Mouse (Mus musculus): Measurements from ENCODE around the gene Dusp18. TPM values are rescaled to one million over a fixed set of nuclear protein-coding genes. Genes with fewer than 3 reads are reported as not detected.
"Not testable (repeated sequence)": the region's sequence is repeated elsewhere in the genome, so short reads cannot be mapped to it uniquely, and the experiment has no call there.

Dusp18 gene
- polyA plus RNA-seq, 2 experiments, result 0.16 to 0.20 TPM

GRCm38 (mm10) chr11:3909236-3909635 is 14.2 kb downstream of the Dusp18 start:
- Histone ChIP-seq H3K36me3 (replicated peaks; ENCODE audit: control insufficient read depth, insufficient read depth, low read depth) (no peaks in the 10 kb centered on the region), H3K9me3 (ENCODE audit: control insufficient read depth, low read length) (no peaks in the 10 kb centered on the region), H3K9ac (replicated peaks) (no peak overlapping the region), H3K27ac (no peak overlapping the region), H3K4me3 (ENCODE audit: insufficient read depth in 1 of 2, low read depth in 2 of 2, low read length in 2 of 2) (no peak overlapping the region), H3K4me1 (replicated peaks; ENCODE audit: control insufficient read depth in 2 of 2, insufficient read depth in 2 of 2, low read length in 1 of 2) (peaks cover 4 to 6% of the 10 kb centered on the region in 2 experiments; a peak in 3 of 4 replicates), H3K4me2 (ENCODE audit: low read depth) (no peak overlapping the region), H3K27me3 (ENCODE audit: control insufficient read depth, insufficient read depth, low read length) (peaks cover 24% of the 10 kb centered on the region)
- DNase-seq (ENCODE audit: low read depth in 3 of 3, low spot score in 3 of 3) (no peak), ATAC-seq (ENCODE audit: insufficient read depth) (no peak)
- WGBS (ENCODE audit: insufficient replicate concordance), result 63% methylated on average over 4 of the region's 4 CpGs
- TF ChIP-seq EP300 (IDR thresholded peaks at IDR 0.05; ENCODE audit: low read depth), result no peak
- no peak for TF ChIP-seq CTCF (IDR thresholded peaks at IDR 0.05; ENCODE audit: low read depth)

GRCm38 (mm10) chr11:3910513-3911310 is 15.7 kb downstream of the Dusp18 start:
- Histone ChIP-seq H3K27ac (no peak overlapping the region), H3K27me3 (ENCODE audit: control insufficient read depth, insufficient read depth, low read length) (peaks cover 27% of the 10 kb centered on the region), H3K9ac (replicated peaks) (no peak overlapping the region), H3K4me3 (ENCODE audit: insufficient read depth in 1 of 2, low read depth in 2 of 2, low read length in 2 of 2) (no peak overlapping the region), H3K36me3 (replicated peaks; ENCODE audit: control insufficient read depth, insufficient read depth, low read depth) (no peaks in the 10 kb centered on the region), H3K9me3 (ENCODE audit: control insufficient read depth, low read length) (no peaks in the 10 kb centered on the region), H3K4me1 (replicated peaks; ENCODE audit: control insufficient read depth in 2 of 2, insufficient read depth in 2 of 2, low read length in 1 of 2) (peaks cover 4 to 8% of the 10 kb centered on the region in 2 experiments; a peak in 3 of 4 replicates), H3K4me2 (ENCODE audit: low read depth) (no peak overlapping the region)
- ATAC-seq (ENCODE audit: insufficient read depth) (no peak), DNase-seq (ENCODE audit: low read depth in 3 of 3, low spot score in 3 of 3) (no peak)
- TF ChIP-seq EP300 (IDR thresholded peaks at IDR 0.05; ENCODE audit: low read depth) (no peak), CTCF (IDR thresholded peaks at IDR 0.05; ENCODE audit: low read depth) (no peak; the same call in 1 of the 2 replicates)
- 36% methylated on average over 5 of the region's 5 CpGs for WGBS (ENCODE audit: insufficient replicate concordance)

GRCm38 (mm10) chr11:3911440-3911839 is 16.4 kb downstream of the Dusp18 start:
- H3K4me1 ChIP-seq (replicated peaks; ENCODE audit: control insufficient read depth in 2 of 2, insufficient read depth in 2 of 2, low read length in 1 of 2); H3K36me3 ChIP-seq (replicated peaks; ENCODE audit: control insufficient read depth, insufficient read depth, low read depth); H3K9ac ChIP-seq (replicated peaks); H3K4me3 ChIP-seq (ENCODE audit: insufficient read depth in 1 of 2, low read depth in 2 of 2, low read length in 2 of 2); H3K27ac ChIP-seq; DNase-seq (ENCODE audit: low read depth in 3 of 3, low spot score in 3 of 3); H3K4me2 ChIP-seq (ENCODE audit: low read depth); ATAC-seq (ENCODE audit: insufficient read depth); H3K9me3 ChIP-seq (ENCODE audit: control insufficient read depth, low read length): not testable (repeated sequence)
- H3K27me3 ChIP-seq (ENCODE audit: control insufficient read depth, insufficient read depth, low read length), result peaks cover 27% of the 10 kb centered on the region
- 55% methylated on average over 6 of the region's 6 CpGs for WGBS (ENCODE audit: insufficient replicate concordance)

- H3K9ac ChIP-seq (replicated peaks), result no peak overlapping the region
- H3K4me3 ChIP-seq (ENCODE audit: insufficient read depth in 1 of 2, low read depth in 2 of 2, low read length in 2 of 2), result no peak overlapping the region
Measured at GRCm38 (mm10) chr11:3912100-3912874, 17.2 kb downstream of the Dusp18 start.

GRCm38 (mm10) chr11:3912875-3913271 is 17.8 kb downstream of the Dusp18 start:
- ATAC-seq (ENCODE audit: insufficient read depth) (no peak), DNase-seq (ENCODE audit: low read depth in 3 of 3, low spot score in 3 of 3) (no peak)
- Histone ChIP-seq H3K36me3 (replicated peaks; ENCODE audit: control insufficient read depth, insufficient read depth, low read depth) (no peaks in the 10 kb centered on the region), H3K4me3 (ENCODE audit: insufficient read depth in 1 of 2, low read depth in 2 of 2, low read length in 2 of 2) (peak overlapping the region in 1 of 2 experiments; percentile 38; a peak in 2 of 4 replicates), H3K4me1 (replicated peaks; ENCODE audit: control insufficient read depth in 2 of 2, insufficient read depth in 2 of 2, low read length in 1 of 2) (peaks cover 4 to 8% of the 10 kb centered on the region in 2 experiments; a peak in 3 of 4 replicates), H3K27me3 (ENCODE audit: control insufficient read depth, insufficient read depth, low read length) (peaks cover 27% of the 10 kb centered on the region), H3K9ac (replicated peaks) (no peak overlapping the region), H3K4me2 (ENCODE audit: low read depth) (peak overlapping the region; percentile 58), H3K27ac (no peak overlapping the region), H3K9me3 (ENCODE audit: control insufficient read depth, low read length) (no peaks in the 10 kb centered on the region)
- TF ChIP-seq EP300 (IDR thresholded peaks at IDR 0.05; ENCODE audit: low read depth), result no peak
- TF ChIP-seq CTCF (IDR thresholded peaks at IDR 0.05; ENCODE audit: low read depth), result no peak; the same call in 1 of the 2 replicates
- 6% methylated on average over 16 of the region's 16 CpGs for WGBS (ENCODE audit: insufficient replicate concordance)

More at GRCm38 (mm10) chr11:3912100-3912874, 17.2 kb downstream of the Dusp18 start:
- Histone ChIP-seq H3K36me3 (replicated peaks; ENCODE audit: control insufficient read depth, insufficient read depth, low read depth) (no peaks in the 10 kb centered on the region), H3K4me2 (ENCODE audit: low read depth) (peak overlapping the region; percentile 58; the same call in 1 of the 2 replicates), H3K4me1 (replicated peaks; ENCODE audit: control insufficient read depth in 2 of 2, insufficient read depth in 2 of 2, low read length in 1 of 2) (peaks cover 4 to 8% of the 10 kb centered on the region in 2 experiments; a peak in 3 of 4 replicates), H3K27me3 (ENCODE audit: control insufficient read depth, insufficient read depth, low read length) (peaks cover 27% of the 10 kb centered on the region), H3K9me3 (ENCODE audit: control insufficient read depth, low read length) (no peaks in the 10 kb centered on the region), H3K27ac (no peak overlapping the region)
- DNase-seq (ENCODE audit: low read depth in 3 of 3, low spot score in 3 of 3) (no peak), ATAC-seq (ENCODE audit: insufficient read depth) (no peak)
- TF ChIP-seq EP300 (IDR thresholded peaks at IDR 0.05; ENCODE audit: low read depth), result no peak
- no peak for TF ChIP-seq CTCF (IDR thresholded peaks at IDR 0.05; ENCODE audit: low read depth)
- WGBS (ENCODE audit: insufficient replicate concordance), result 31% methylated on average over 19 of the region's 19 CpGs
